Mouse (Mus musculus) hindbrain, embryonic 14.5 days (tissue): Measurements from ENCODE around the gene Wbp4. TPM values are rescaled to one million over a fixed set of nuclear protein-coding genes. Genes with fewer than 3 reads are reported as not detected.

Experiments used
- ATAC-seq: fragments of 200-750 bp; cut with Nextera tagmentation; 2 replicates; pipeline ENCODE4 v1.8.0; 2017; ENCODE audit warnings: moderate number of reproducible peaks, mild to moderate bottlenecking, moderate TSS enrichment, moderate library complexity; ENCODE audit not compliant: low FRiP score
- DNase-seq: peaks from one replicate; pipeline ENCODE4 v3.0.0-alpha.2; 2015; ENCODE audit warnings: low spot score
- H3K27ac ChIP-seq: fragments of 300-500 bp; sonication (generic); 2 replicates; pipeline ENCODE4 v1.5.1; 2014; ENCODE audit warnings: mild to moderate bottlenecking, moderate library complexity
- H3K27me3 ChIP-seq: fragments of 300-500 bp; sonication (generic); 2 replicates; pipeline ENCODE4 v1.6.1; 2014; ENCODE audit warnings: mild to moderate bottlenecking, low read length, mixed read lengths; ENCODE audit not compliant: control insufficient read depth, insufficient read depth
- H3K36me3 ChIP-seq: fragments of 300-500 bp; sonication (generic); replicated peaks from 2 replicates; pipeline ENCODE4 v1.6.1; 2014; ENCODE audit not compliant: control insufficient read depth, insufficient read depth
- H3K4me1 ChIP-seq: fragments of 300-500 bp; sonication (generic); replicated peaks from 2 replicates; pipeline ENCODE4 v1.6.1; 2014; ENCODE audit warnings: antibody characterized with exemption, low read length, mixed read lengths; ENCODE audit not compliant: control insufficient read depth, insufficient read depth
- H3K4me2 ChIP-seq: fragments of 300-500 bp; sonication (generic); replicated peaks from 2 replicates; pipeline ENCODE4 v1.6.1; 2014; ENCODE audit warnings: mild to moderate bottlenecking, moderate library complexity
- H3K4me3 ChIP-seq: fragments of 300-500 bp; sonication (generic); replicated peaks from 2 replicates; pipeline ENCODE4 v1.5.1; 2014; ENCODE audit warnings: mild to moderate bottlenecking, low read length
- H3K9ac ChIP-seq: fragments of 300-500 bp; sonication (generic); 2 replicates; pipeline ENCODE4 v1.6.1; 2014
- H3K9me3 ChIP-seq: fragments of 300-500 bp; sonication (generic); 2 replicates; pipeline ENCODE4 v1.6.1; 2016; ENCODE audit warnings: low read length; ENCODE audit not compliant: control insufficient read depth
- whole genome bisulfite sequencing: fragments of 180-500 bp; shearing (Covaris S2); extraction: QIAGEN DNeasy Blood & Tissue Kit; methylation state at CpG from one replicate; pipeline ENCODE4 v1.1.7; 2014; 5-methylcytosine and 5-hydroxymethylcytosine counted together
- polyA plus RNA-seq: library from polyadenylated mRNA; unstranded; fragments of >200 nt; fragmentation: Nextera tagmentation; extraction: Ambion mirVana; gene quantifications from 2 replicates; pipeline ENCODE4 v1.2.1, GENCODE M21; 2014

Wbp4 gene
- polyA plus RNA-seq, 1 experiment from 2014 or later = 40.5 TPM

DNA sequence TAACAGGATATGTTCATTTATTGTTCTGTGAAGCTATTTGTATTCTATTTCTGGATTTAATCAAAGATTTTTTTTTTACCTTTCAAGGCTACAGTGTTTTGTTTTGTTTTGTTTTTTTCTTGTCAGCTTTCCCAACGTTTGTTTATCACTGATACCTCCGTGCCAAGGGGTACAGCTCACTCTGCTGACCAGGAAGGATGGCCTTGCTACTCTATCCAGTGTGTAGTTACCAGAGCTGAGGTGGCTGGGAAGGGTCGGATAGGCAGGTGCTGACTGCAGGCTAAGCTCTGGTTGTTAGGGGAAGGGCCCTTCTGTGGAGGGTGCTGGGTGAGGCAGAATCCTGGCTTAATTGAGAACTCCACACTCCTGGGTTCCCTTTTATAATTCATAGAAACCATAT, 8.9 kb upstream of the Wbp4 start:
- H3K27ac ChIP-seq = no peak overlapping the region
- no peaks in the 10 kb centered on the region for H3K27me3 ChIP-seq
- no peaks in the 10 kb centered on the region for H3K36me3 ChIP-seq
- H3K9me3 ChIP-seq = no peaks in the 10 kb centered on the region
- H3K4me1 ChIP-seq = peaks cover 8% of the 10 kb centered on the region; the same call in 1 of the 2 replicates
- no peak overlapping the region for H3K9ac ChIP-seq
- no peak for ATAC-seq
- H3K4me3 ChIP-seq = no peak overlapping the region
- WGBS = 82% methylated on average over 3 of the region's 3 CpGs
- H3K4me2 ChIP-seq = no peak overlapping the region
- DNase-seq = no peak

DNA sequence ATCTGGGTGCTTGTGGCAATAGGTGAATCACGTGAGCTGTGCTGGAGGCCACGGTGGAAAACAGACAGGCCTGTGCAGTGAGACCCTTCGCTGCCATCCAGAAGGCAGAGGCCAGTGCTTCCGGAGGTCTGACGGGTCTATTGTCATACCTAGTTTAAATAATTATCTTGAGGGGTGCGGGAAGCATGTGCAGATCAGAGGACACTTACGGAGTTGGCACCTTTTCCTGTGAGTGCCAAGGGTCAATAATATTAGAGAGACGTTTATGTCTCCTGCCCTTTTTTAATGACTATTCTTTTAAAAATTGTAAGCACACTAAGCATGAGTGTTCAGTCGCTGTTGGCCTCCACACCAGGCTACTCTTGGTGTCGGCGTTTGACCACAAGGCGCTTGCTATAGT, 7.8 kb upstream of the Wbp4 start:
- no peak for ATAC-seq
- Histone ChIP-seq H3K9ac (no peak overlapping the region), H3K27ac (no peak overlapping the region), H3K4me1 (peaks cover 8% of the 10 kb centered on the region; the same call in 1 of the 2 replicates), H3K4me3 (no peak overlapping the region), H3K4me2 (no peak overlapping the region), H3K9me3 (no peaks in the 10 kb centered on the region), H3K36me3 (no peaks in the 10 kb centered on the region), H3K27me3 (no peaks in the 10 kb centered on the region)
- no peak for DNase-seq
- 80% methylated on average over 12 of the region's 12 CpGs for WGBS

DNA sequence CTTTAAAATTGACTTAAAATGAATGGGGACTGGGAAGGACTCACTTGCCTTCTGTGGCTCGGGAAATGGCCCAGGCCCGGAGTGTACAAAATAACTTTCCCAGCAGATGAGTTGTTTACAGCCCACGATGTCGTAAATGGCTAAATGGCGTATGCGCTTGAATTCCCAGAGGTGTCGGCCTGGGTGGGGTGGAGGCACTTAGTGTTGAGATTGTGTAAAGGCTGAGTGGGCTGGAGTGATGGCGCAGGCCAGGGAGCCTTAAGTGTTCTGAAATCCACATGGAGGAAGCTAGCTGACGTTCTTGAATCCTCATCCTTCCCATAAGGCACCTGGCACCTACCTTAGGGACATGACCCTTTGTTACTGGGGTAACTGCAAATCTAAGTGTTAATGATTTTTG, 7.2 kb upstream of the Wbp4 start:
- DNase-seq (no peak), ATAC-seq (no peak)
- WGBS = 85% methylated on average over 9 of the region's 9 CpGs
- Histone ChIP-seq H3K27me3 (no peaks in the 10 kb centered on the region), H3K27ac (no peak overlapping the region), H3K9ac (no peak overlapping the region), H3K9me3 (no peaks in the 10 kb centered on the region), H3K4me2 (no peak overlapping the region), H3K4me3 (no peak overlapping the region), H3K4me1 (peaks cover 8% of the 10 kb centered on the region; the same call in 1 of the 2 replicates), H3K36me3 (no peaks in the 10 kb centered on the region)

DNA sequence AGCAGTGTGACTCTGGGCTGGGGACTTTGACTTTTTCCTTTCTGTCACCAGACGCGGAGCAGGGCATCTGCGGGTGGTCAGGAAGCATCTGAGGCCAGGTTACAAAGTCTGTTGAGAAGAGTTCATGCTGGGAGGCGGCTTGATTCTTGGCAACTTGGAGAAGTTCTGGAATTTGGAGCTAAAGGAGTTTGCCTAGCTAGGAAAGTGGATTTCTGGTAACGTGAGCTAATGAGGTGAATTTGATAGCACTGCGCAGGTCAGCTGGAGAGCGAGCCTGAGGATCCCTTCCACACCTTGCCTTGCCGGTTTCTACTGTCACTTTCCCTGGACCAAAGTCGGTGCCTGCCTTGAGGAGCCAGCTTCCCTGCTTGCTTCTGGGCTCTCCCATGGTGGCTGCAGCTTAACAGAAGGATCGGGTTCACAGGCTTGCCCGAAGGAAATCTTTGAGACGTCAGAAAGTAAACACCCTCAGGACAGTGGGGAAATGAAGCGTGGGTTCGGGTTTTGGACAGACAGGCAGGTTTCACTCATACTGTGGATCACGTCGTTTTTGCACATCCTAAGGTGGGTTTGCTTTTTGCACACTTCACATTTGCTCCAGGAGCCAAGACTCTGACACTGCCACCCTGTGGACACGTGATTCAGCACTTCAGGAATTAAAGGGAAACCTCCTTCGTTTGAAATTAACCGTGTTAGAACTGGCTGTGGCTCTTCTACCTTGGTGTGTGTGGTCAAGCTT, 5.8 kb upstream of the Wbp4 start:
- Histone ChIP-seq H3K4me1 (peaks cover 18% of the 10 kb centered on the region), H3K9me3 (no peaks in the 10 kb centered on the region), H3K27ac (peak overlapping the region; percentile 49; the same call in 1 of the 2 replicates), H3K27me3 (no peaks in the 10 kb centered on the region), H3K9ac (peak overlapping the region; percentile 47; the same call in 1 of the 2 replicates), H3K4me2 (peak overlapping the region; percentile 67), H3K36me3 (no peaks in the 10 kb centered on the region), H3K4me3 (peak overlapping the region; percentile 37)
- ATAC-seq (0 out of 2 replicates have a peak, but pooled peaks have one; percentile 34), DNase-seq (peak; percentile 46)
- WGBS = 7% methylated on average over 19 of the region's 19 CpGs

DNA sequence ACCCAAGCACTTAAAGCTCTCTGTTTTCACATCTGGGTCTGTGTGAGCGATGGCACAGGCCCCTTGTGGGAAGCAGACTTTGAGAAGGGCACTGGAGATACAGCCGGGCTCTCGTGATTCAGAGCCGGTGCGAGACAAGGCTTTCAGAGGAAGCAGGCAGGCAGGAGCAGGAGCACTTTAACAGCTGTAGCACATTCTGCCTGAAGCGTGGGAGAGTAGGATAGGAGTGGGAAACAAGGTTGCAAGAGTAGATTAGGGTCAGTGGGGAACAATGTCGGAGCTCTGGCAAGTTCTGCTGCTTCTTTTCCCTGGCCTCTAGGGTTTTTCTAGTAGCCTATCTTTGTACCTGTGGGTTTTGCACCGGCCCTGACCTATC, 5.3 kb upstream of the Wbp4 start:
- no peaks in the 10 kb centered on the region for H3K27me3 ChIP-seq
- H3K4me2 ChIP-seq = peak overlapping the region; percentile 67
- DNase-seq (no peak), ATAC-seq (no peak)
- no peaks in the 10 kb centered on the region for H3K36me3 ChIP-seq
- WGBS = 32% methylated on average over 8 of the region's 8 CpGs
- H3K9me3 ChIP-seq = no peaks in the 10 kb centered on the region
- H3K4me1 ChIP-seq = peaks cover 18% of the 10 kb centered on the region
- 0 out of 2 replicates have a peak overlapping the region, but pooled peaks have one; percentile 47 for H3K9ac ChIP-seq
- H3K27ac ChIP-seq = no peak overlapping the region
- peak overlapping the region; percentile 37; the same call in 1 of the 2 replicates for H3K4me3 ChIP-seq

- Histone ChIP-seq H3K27me3 (no peaks in the 10 kb centered on the region), H3K27ac (no peak overlapping the region), H3K4me1 (peaks cover 32% of the 10 kb centered on the region), H3K4me3 (no peak overlapping the region), H3K36me3 (no peaks in the 10 kb centered on the region), H3K9me3 (no peaks in the 10 kb centered on the region), H3K4me2 (peak overlapping the region; percentile 65), H3K9ac (no peak overlapping the region)
- WGBS = 80% methylated on average over 8 of the region's 8 CpGs
- ATAC-seq (no peak), DNase-seq (no peak)
These were observed 2.3 kb upstream of the Wbp4 start for GRCm38 (mm10) chr14:79483611-79484120.

GRCm38 (mm10) chr14:79482747-79483355, 1.5 kb upstream of the Wbp4 start:
- Histone ChIP-seq H3K4me3 (peak overlapping the region; percentile 82), H3K27ac (peak overlapping the region; percentile 90), H3K4me2 (peak overlapping the region; percentile 65), H3K9ac (peak overlapping the region; percentile 90), H3K36me3 (0 out of 2 replicates have a peak, but pooled peaks cover 5% of the 10 kb centered on the region), H3K27me3 (no peaks in the 10 kb centered on the region), H3K9me3 (no peaks in the 10 kb centered on the region), H3K4me1 (peaks cover 32% of the 10 kb centered on the region)
- DNase-seq (no peak), ATAC-seq (no peak)
- WGBS = 26% methylated on average over 15 of the region's 15 CpGs

DNA sequence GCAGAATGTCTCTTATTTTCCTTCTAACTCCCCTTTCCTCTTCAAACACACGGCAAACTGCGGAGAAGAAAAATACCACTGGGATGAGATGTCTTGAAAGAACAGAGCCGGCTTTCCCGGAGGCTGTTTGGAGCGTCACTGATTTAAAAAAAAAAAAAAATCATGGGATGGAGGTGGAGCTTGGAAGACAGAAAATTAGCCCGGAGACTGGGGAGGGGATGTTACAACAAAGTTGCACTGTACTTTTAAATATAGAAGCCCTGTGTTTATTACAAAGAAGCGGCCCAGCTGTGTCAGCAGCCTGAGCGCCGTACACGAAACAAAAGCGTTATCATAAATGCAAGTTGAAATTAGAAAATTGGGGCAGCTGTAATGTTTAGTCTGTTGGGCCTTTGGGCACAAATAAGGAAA, 936 bp upstream of the Wbp4 start:
- Histone ChIP-seq H3K4me3 (peak overlapping the region; percentile 82), H3K4me2 (peak overlapping the region; percentile 65), H3K36me3 (0 out of 2 replicates have a peak, but pooled peaks cover 5% of the 10 kb centered on the region), H3K9me3 (no peaks in the 10 kb centered on the region), H3K27me3 (no peaks in the 10 kb centered on the region), H3K4me1 (peaks cover 29% of the 10 kb centered on the region), H3K9ac (peak overlapping the region; percentile 90), H3K27ac (peak overlapping the region; percentile 90)
- WGBS = under 1% methylated on average over 11 of the region's 11 CpGs
- DNase-seq (peak; percentile 49), ATAC-seq (no peak)

GRCm38 (mm10) chr14:79480624-79481338, 539 bp downstream of the Wbp4 start, which contains the start of gene Elf1:
TSS of gene Elf1 (plus strand) at chr14:79481194.
- no peaks in the 10 kb centered on the region for H3K27me3 ChIP-seq
- under 1% methylated on average over 80 of the region's 96 CpGs for WGBS
- H3K4me1 ChIP-seq = peaks cover 24% of the 10 kb centered on the region
- peak within 1 kb of the TSS; percentile 90 for H3K9ac ChIP-seq
- peaks cover 13% of the 10 kb centered on the region for H3K36me3 ChIP-seq
- H3K4me3 ChIP-seq = peak within 1 kb of the TSS; percentile 82
- DNase-seq = peak; percentile 84
- peak; percentile 79 for ATAC-seq
- no peaks in the 10 kb centered on the region for H3K9me3 ChIP-seq
- peak within 1 kb of the TSS; percentile 70 for H3K4me2 ChIP-seq
- peak within 1 kb of the TSS; percentile 99 for H3K27ac ChIP-seq
